Mouse (Mus musculus) kidney, adult 2 months (tissue): ENCODE results near the gene Coa7.

Experiments
- CTCF ChIP-seq: fragments of 200-500 bp; conservative IDR thresholded peaks from 2 replicates; pipeline ENCODE4 v1.5.1; 2011; ENCODE audit warnings: low read depth, mild to moderate bottlenecking, control low read depth, low read length, moderate library complexity, mixed read lengths; ENCODE audit not compliant: insufficient read depth, insufficient read length
- POLR2A ChIP-seq: fragments of 200-500 bp; IDR thresholded peaks from one replicate; pipeline ENCODE4 v1.6.1; 2011; ENCODE audit warnings: low read depth, low read length, control low read depth

DNA sequence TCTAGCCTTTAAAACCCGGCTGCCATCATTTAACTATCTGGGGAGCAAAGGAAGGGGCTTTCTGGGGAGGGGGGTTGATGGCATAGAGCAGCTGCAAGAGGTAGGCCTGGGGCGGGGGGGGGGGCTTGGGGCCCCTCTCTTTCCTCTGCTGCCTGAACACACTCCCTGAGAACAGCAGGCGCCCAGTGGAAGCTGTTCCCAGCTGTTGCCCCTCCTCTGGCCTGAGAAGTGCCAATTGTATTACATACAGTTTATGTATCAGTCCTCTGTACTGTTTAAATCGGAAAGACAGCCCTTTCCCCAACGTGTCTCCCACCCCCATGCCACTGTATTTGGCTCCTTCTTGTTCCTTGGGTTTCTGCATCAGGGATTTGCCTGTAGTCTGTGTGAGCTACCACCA lies 17.9 kb downstream of the Coa7 start:
- TF ChIP-seq CTCF (no peak), POLR2A (no peak)
